In genomic region chr15:85680460-85681224, GRCm38 (mm10) we compare ENCODE assay signal across 8 mouse cellular contexts. TPM values are rescaled to one million over a fixed set of nuclear protein-coding genes. Genes with fewer than 3 reads are reported as not detected.
DNase-seq lines count a peak whose midpoint lies in the region; ATAC-seq and TF ChIP-seq lines count a peak whose summit lies in the region.

No protein-coding gene starts in this region.

- intact Hi-C loops in left cerebral cortex, adult 2 months (cut with DNase I): no loop called here

- H3K4me3 ChIP-seq in left cerebral cortex, adult 2 months: peak overlapping the region; percentile 64
- H3K4me3 ChIP-seq in forebrain, embryonic 15.5 days: peak overlapping the region; percentile 77
- H3K4me3 ChIP-seq in neural tube, embryonic 13.5 days: peak overlapping the region; percentile 98

- H3K27me3 ChIP-seq in forebrain, embryonic 15.5 days: no peaks in the 10 kb centered on the region
- no peaks in the 10 kb centered on the region for H3K27me3 ChIP-seq in neural tube, embryonic 13.5 days

- 14% methylated on average over 13 of the region's 13 CpGs for WGBS in forebrain, embryonic 15.5 days
- WGBS in neural tube, embryonic 13.5 days: 23% methylated on average over 13 of the region's 13 CpGs

- DNase-seq in cerebellum, postnatal 10 days: peak; percentile 86 to 87
- no peak for DNase-seq in left cerebral cortex, adult 2 months (ENCODE audit: extremely low spot score in 1 of 2, low spot score in 2 of 2)
- no peak for DNase-seq in left cerebral cortex, adult 8-10 months (ENCODE audit: low spot score in 2 of 2)
- DNase-seq in frontal cortex, postnatal 10 days (ENCODE audit: low spot score in 2 of 2): no peak
- DNase-seq in left cerebral cortex, adult 11 months (ENCODE audit: low spot score): no peak

- peaks cover 86% of the 10 kb centered on the region for H3K4me1 ChIP-seq in forebrain, embryonic 15.5 days
- peaks cover 96% of the 10 kb centered on the region for H3K4me1 ChIP-seq in neural tube, embryonic 13.5 days (replicated peaks)

- ATAC-seq in cerebellum, adult (ENCODE audit: insufficient number of reproducible peaks, low FRiP score, low TSS enrichment): no peak
- no peak for ATAC-seq in forebrain, embryonic 15.5 days (replicated peaks)
- no peak for ATAC-seq in neural tube, embryonic 13.5 days (ENCODE audit: low read depth)

- peak overlapping the region; percentile 66 for H3K9ac ChIP-seq in forebrain, embryonic 15.5 days (replicated peaks)
- H3K9ac ChIP-seq in neural tube, embryonic 13.5 days: peak overlapping the region; percentile 100

- no peaks in the 10 kb centered on the region for H3K9me3 ChIP-seq in forebrain, embryonic 15.5 days
- no peaks in the 10 kb centered on the region for H3K9me3 ChIP-seq in neural tube, embryonic 13.5 days

- H3K36me3 ChIP-seq in forebrain, embryonic 15.5 days: peaks cover 30% of the 10 kb centered on the region
- H3K36me3 ChIP-seq in neural tube, embryonic 13.5 days: peaks cover 42% of the 10 kb centered on the region

- peak overlapping the region; percentile 96 for H3K27ac ChIP-seq in left cerebral cortex, adult 2 months
- peak overlapping the region; percentile 98 for H3K27ac ChIP-seq in forebrain, embryonic 15.5 days (replicated peaks)
- H3K27ac ChIP-seq in neural tube, embryonic 13.5 days (replicated peaks): peak overlapping the region; percentile 96

- peak overlapping the region; percentile 62 for H3K4me2 ChIP-seq in forebrain, embryonic 15.5 days (replicated peaks)
- peak overlapping the region; percentile 97 for H3K4me2 ChIP-seq in neural tube, embryonic 13.5 days

- no peak for TF ChIP-seq CTCF in left cerebral cortex, adult 2 months (IDR thresholded peaks at IDR 0.05)

RNA-seq across cellular contexts. Expression of gene Ppara, which starts 54.1 kb away (rescaled TPM):
- 1 to 10 TPM; 3.6 TPM for total RNA-seq in left cerebral cortex, adult 2 months (2021)
- 1 to 10 TPM; 2.8 to 3.6 (median 3.3) TPM for total RNA-seq in left cerebral cortex, adult 8-10 months (2022)
- 1.4 and 1.5 TPM in 2 replicates for polyA plus RNA-seq in forebrain, embryonic 15.5 days (2015; fragmentation: Nextera tagmentation; extraction: Ambion mirVana)
- polyA plus RNA-seq in neural tube, embryonic 13.5 days (2015; fragmentation: Nextera tagmentation; extraction: Ambion mirVana): 1.0 and 2.0 TPM in 2 replicates

Comparison
In these comparisons a context has a peak if more than half of its experiments do, and no peak if none do; other contexts are left out.
1. DNase-seq: peak in cerebellum, postnatal 10 days (2 of 2); none in left cerebral cortex, adult 2 months (0 of 2), left cerebral cortex, adult 8-10 months (0 of 2), frontal cortex, postnatal 10 days (0 of 2) and left cerebral cortex, adult 11 months (single experiment).
2. Peak in every context shown above with its lines, with median percentiles within 50 percentile points of each other: H3K27ac ChIP-seq and H3K4me3 ChIP-seq.